Mouse (Mus musculus): ENCODE measurements around the gene Eif4ebp2. TPM values are rescaled to one million over a fixed set of nuclear protein-coding genes. Genes with fewer than 3 reads are reported as not detected.
A peak's percentile ranks its signal among the peaks of the same experiment; 100 is the strongest.

Eif4ebp2 gene
- polyA plus RNA-seq, 1 experiment from 2014 or later = 47.4 TPM

DNA sequence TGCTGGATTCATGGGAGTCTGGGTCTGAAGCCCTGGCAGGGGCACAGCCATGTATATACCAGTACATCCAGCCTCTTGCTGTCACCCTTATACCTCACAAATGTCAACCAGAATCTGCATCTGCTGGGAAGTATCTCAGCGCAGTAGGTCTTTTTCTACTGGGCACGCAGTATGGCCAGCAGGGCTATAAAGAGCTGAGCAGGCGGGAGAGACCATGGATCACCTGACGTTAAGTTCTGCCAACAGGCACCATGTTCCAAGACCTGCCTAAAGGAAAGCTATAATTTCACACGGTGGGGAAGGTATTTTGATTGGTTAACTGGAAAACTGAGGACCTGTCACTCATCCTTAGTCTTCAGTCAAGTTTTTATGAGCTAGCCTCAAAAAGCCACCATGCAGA lies 23.4 kb downstream of the Eif4ebp2 start:
- DNase-seq (no peak), ATAC-seq (ENCODE audit: low read depth) (no peak)
- no peak overlapping the region for H3K4me2 ChIP-seq
- H3K4me3 ChIP-seq (replicated peaks) = no peak overlapping the region
- no peaks in the 10 kb centered on the region for H3K9me3 ChIP-seq (replicated peaks)
- H3K4me1 ChIP-seq (replicated peaks) = peaks cover 45% of the 10 kb centered on the region
- peaks cover 44% of the 10 kb centered on the region for H3K36me3 ChIP-seq
- no peak overlapping the region for H3K9ac ChIP-seq
- WGBS (ENCODE audit: insufficient replicate concordance) = 90% methylated on average over 5 of the region's 5 CpGs
- H3K27me3 ChIP-seq = no peaks in the 10 kb centered on the region
- H3K27ac ChIP-seq = no peak overlapping the region

DNA sequence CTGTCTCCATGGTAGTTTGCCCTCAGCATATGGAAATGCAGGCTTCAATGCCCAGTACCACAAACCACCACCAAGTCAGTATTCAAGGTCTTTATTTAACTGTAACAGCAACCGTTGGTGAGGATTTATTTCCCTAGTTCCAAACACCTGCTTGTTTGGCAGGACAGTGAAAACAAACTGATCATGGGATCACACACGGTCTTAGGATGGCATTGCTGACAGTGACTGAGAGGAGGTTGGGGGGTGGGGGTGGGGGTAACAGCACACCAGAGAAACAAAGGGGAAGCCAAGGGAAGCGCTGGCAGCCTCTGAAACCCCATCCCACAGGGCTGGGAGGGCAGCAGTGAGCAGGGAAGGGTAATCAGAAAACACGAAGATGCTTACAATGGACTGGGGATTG lies 24.0 kb downstream of the Eif4ebp2 start:
- peaks cover 38% of the 10 kb centered on the region for H3K36me3 ChIP-seq
- DNase-seq (no peak), ATAC-seq (ENCODE audit: low read depth) (no peak)
- no peak overlapping the region for H3K4me3 ChIP-seq (replicated peaks)
- H3K9ac ChIP-seq = no peak overlapping the region
- H3K27me3 ChIP-seq = no peaks in the 10 kb centered on the region
- H3K4me1 ChIP-seq (replicated peaks) = peaks cover 48% of the 10 kb centered on the region
- no peaks in the 10 kb centered on the region for H3K9me3 ChIP-seq (replicated peaks)
- 63% methylated on average over 4 of the region's 4 CpGs for WGBS (ENCODE audit: insufficient replicate concordance)
- H3K4me2 ChIP-seq = no peak overlapping the region
- H3K27ac ChIP-seq = no peak overlapping the region

DNA sequence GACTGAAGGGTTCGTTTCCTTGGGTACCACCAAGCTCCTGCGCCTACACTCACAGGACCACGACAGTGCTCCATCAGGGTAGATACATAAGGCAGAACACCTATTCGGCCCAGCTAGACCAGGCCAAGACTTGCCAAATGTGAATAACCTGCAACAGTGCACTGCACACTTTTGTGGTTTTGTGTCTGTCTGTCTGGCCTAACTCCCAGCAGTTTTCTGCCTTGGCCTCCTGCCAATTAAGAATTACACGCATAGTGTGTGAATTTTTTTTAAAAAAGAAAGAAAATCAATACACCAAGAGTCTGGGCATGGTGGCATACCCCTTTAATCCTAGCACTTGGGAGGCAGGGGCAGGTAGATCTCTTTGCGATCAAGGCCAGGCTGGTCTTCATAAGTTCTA lies 24.5 kb downstream of the Eif4ebp2 start:
- H3K4me1 ChIP-seq (replicated peaks) = peaks cover 53% of the 10 kb centered on the region
- no peak for DNase-seq
- 0 out of 2 replicates have a peak overlapping the region, but pooled peaks have one; percentile 71 for H3K27ac ChIP-seq
- no peaks in the 10 kb centered on the region for H3K9me3 ChIP-seq (replicated peaks)
- no peak overlapping the region for H3K4me3 ChIP-seq (replicated peaks)
- H3K36me3 ChIP-seq = peaks cover 34% of the 10 kb centered on the region
- no peak overlapping the region for H3K9ac ChIP-seq
- no peak for ATAC-seq (ENCODE audit: low read depth)
- no peaks in the 10 kb centered on the region for H3K27me3 ChIP-seq
- WGBS (ENCODE audit: insufficient replicate concordance) = 79% methylated on average over 6 of the region's 6 CpGs
- no peak overlapping the region for H3K4me2 ChIP-seq

DNA sequence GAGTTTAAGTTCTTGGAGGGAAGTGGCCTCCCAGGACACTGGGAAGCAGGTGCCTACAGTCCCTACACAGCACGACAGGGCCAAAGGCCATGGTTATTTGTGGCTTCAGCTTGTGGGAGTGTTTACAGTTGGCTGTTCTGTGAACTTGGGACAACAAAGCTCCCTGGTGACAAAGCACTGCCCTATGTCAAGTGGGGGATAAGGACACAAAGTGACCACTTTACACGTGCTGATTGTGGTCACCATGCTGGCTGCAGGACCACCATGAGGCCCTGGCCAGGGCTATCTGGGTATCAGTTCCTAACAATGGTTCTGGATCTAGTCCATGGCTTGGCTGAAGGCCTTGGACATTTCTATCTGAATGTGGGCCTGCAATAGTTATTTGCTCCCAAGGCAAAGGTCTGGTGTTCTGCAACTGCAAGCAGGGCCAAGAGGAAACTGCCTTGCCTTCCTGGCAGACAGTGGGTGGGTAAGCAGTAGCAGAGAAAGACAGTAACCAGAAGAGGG lies 26.2 kb downstream of the Eif4ebp2 start:
- H3K9me3 ChIP-seq (replicated peaks) = no peaks in the 10 kb centered on the region
- peak overlapping the region; percentile 71 for H3K27ac ChIP-seq
- peak; percentile 49 for ATAC-seq (ENCODE audit: low read depth)
- H3K9ac ChIP-seq = no peak overlapping the region
- H3K36me3 ChIP-seq = peaks cover 21% of the 10 kb centered on the region
- no peak overlapping the region for H3K4me2 ChIP-seq
- no peak for DNase-seq
- H3K27me3 ChIP-seq = peaks cover 1% of the 10 kb centered on the region; the same call in 1 of the 2 replicates
- peaks cover 54% of the 10 kb centered on the region for H3K4me1 ChIP-seq (replicated peaks)
- WGBS (ENCODE audit: insufficient replicate concordance) = 47% methylated on average over 2 of the region's 2 CpGs
- no peak overlapping the region for H3K4me3 ChIP-seq (replicated peaks)

DNA sequence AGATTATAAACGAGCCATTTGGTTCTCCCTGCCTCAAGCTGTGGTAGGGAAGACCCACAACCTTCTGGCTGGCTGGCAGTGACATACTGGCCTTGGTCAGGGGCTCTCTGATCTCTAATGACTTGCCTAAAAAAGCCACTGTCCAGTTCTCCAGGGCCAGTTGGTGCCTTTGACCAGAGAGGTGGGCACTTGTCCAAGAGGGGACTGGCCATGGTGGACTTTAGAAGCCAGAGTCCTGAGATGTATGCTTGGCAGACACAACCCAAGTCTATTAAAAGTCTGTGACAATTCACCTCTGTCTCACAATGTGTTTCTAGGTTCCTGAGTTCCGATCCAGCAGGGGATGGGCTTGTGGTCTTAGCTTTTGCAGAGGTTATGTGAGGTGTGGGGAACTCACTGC lies 27.4 kb downstream of the Eif4ebp2 start:
- Histone ChIP-seq H3K4me1 (replicated peaks) (peaks cover 59% of the 10 kb centered on the region), H3K9ac (no peak overlapping the region), H3K27me3 (peaks cover 14% of the 10 kb centered on the region), H3K9me3 (replicated peaks) (no peaks in the 10 kb centered on the region), H3K27ac (no peak overlapping the region), H3K4me3 (replicated peaks) (no peak overlapping the region), H3K36me3 (peaks cover 9% of the 10 kb centered on the region), H3K4me2 (no peak overlapping the region)
- DNase-seq = no peak
- 62% methylated on average over 2 of the region's 2 CpGs for WGBS (ENCODE audit: insufficient replicate concordance)
- no peak for ATAC-seq (ENCODE audit: low read depth)

DNA sequence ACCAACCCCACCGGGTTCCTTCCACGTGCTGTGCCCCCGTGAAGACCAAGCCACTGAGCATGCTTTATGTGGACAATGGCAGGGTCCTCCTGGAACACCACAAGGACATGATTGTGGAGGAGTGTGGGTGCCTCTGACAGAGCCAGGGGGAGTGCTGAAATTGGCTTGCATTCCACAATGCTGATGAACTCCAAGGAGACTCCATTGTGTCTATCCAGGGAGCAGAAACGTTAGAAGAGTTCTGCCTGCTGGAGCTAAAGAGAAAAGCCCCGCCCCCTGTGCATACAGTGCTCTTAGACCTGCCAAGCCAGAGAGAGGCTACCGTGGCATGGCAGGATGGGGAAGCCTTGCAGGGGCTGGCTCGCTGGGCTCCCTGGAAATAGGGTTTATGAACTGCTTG lies 28.0 kb downstream of the Eif4ebp2 start:
- WGBS (ENCODE audit: insufficient replicate concordance) = 24% methylated on average over 7 of the region's 7 CpGs
- no peak for DNase-seq

DNA sequence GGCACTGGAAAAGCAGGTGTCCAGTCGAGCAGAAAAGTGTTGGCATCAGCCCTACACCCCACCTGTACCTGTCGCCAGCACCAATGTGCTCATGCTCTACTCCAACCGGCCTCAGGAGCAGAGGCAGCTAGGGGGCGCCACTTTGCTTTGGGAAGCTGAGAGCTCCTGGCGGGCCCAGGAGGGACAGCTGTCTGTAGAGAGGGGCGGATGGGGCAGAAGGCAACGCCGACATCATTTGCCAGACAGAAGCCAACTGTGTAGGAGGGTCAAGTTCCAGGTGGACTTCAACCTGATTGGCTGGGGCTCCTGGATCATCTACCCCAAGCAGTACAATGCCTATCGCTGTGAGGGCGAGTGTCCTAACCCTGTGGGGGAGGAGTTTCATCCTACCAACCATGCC lies 29.2 kb downstream of the Eif4ebp2 start:
- 51% methylated on average over 10 of the region's 10 CpGs for WGBS (ENCODE audit: insufficient replicate concordance)
- no peak for DNase-seq
- no peak overlapping the region for H3K4me2 ChIP-seq
- H3K9me3 ChIP-seq (replicated peaks) = no peaks in the 10 kb centered on the region
- peak; percentile 11; the same call in 1 of the 2 replicates for ATAC-seq (ENCODE audit: low read depth)
- H3K4me3 ChIP-seq (replicated peaks) = no peak overlapping the region
- peaks cover 31% of the 10 kb centered on the region for H3K27me3 ChIP-seq
- H3K9ac ChIP-seq = no peak overlapping the region
- H3K4me1 ChIP-seq (replicated peaks) = peaks cover 70% of the 10 kb centered on the region
- no peak overlapping the region for H3K27ac ChIP-seq
- H3K36me3 ChIP-seq = no peaks in the 10 kb centered on the region

More for the DNA sequence above, 28.0 kb downstream of the Eif4ebp2 start:
- Histone ChIP-seq H3K27ac (no peak overlapping the region), H3K27me3 (peaks cover 19% of the 10 kb centered on the region), H3K9me3 (replicated peaks) (no peaks in the 10 kb centered on the region), H3K9ac (no peak overlapping the region), H3K4me2 (no peak overlapping the region), H3K36me3 (peaks cover 3% of the 10 kb centered on the region; the same call in 1 of the 2 replicates), H3K4me1 (replicated peaks) (peaks cover 64% of the 10 kb centered on the region), H3K4me3 (replicated peaks) (no peak overlapping the region)
- ATAC-seq (ENCODE audit: low read depth) = no peak

DNA sequence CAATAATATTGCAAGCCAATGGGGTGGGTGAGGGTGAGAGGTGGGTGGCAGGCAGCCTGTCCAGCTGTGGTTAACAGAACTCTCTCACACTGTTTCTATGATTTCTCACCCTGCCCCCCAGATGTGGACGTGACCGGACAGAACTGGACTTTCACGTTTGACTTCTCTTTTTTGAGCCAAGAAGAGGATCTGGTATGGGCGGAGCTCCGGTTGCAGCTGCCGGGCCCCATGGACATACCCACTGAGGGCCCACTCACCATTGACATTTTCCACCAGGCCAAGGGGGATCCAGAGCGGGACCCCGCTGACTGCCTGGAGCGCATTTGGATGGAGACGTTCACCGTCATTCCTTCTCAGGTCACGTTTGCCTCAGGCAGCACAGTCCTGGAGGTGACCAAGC lies 29.6 kb downstream of the Eif4ebp2 start:
- Histone ChIP-seq H3K4me1 (replicated peaks) (peaks cover 70% of the 10 kb centered on the region), H3K27me3 (peaks cover 36% of the 10 kb centered on the region), H3K9me3 (replicated peaks) (no peaks in the 10 kb centered on the region), H3K9ac (no peak overlapping the region), H3K4me2 (no peak overlapping the region), H3K4me3 (replicated peaks) (no peak overlapping the region), H3K36me3 (no peaks in the 10 kb centered on the region), H3K27ac (no peak overlapping the region)
- 54% methylated on average over 12 of the region's 12 CpGs for WGBS (ENCODE audit: insufficient replicate concordance)
- DNase-seq (no peak), ATAC-seq (ENCODE audit: low read depth) (no peak)

DNA sequence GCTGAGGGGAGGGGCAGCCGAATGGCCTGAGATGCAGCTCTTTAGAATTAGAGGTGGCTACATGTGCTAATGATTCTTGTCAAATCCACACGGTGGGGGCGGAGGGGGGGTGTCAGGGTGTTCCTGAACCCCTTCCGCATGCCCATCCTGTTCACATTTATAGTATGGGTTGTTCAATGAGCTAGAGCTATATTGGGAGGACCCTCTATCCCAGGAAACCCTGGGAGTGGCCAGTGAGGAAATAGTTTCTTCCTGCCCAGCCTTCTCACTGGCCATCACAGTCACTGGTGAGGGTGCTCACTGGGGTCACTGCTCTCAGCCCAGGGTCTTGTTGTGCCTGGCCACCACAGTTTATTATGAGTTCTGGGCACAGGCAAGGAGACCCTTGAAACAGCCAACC lies 32.5 kb downstream of the Eif4ebp2 start:
- H3K4me2 ChIP-seq = no peak overlapping the region
- H3K4me3 ChIP-seq (replicated peaks) = no peak overlapping the region
- H3K4me1 ChIP-seq (replicated peaks) = peaks cover 66% of the 10 kb centered on the region
- H3K27ac ChIP-seq = no peak overlapping the region
- ATAC-seq (ENCODE audit: low read depth) (no peak), DNase-seq (no peak)
- H3K9ac ChIP-seq = no peak overlapping the region
- peaks cover 60% of the 10 kb centered on the region for H3K27me3 ChIP-seq
- no peaks in the 10 kb centered on the region for H3K36me3 ChIP-seq
- 34% methylated on average over 4 of the region's 4 CpGs for WGBS (ENCODE audit: insufficient replicate concordance)
- H3K9me3 ChIP-seq (replicated peaks) = no peaks in the 10 kb centered on the region

DNA sequence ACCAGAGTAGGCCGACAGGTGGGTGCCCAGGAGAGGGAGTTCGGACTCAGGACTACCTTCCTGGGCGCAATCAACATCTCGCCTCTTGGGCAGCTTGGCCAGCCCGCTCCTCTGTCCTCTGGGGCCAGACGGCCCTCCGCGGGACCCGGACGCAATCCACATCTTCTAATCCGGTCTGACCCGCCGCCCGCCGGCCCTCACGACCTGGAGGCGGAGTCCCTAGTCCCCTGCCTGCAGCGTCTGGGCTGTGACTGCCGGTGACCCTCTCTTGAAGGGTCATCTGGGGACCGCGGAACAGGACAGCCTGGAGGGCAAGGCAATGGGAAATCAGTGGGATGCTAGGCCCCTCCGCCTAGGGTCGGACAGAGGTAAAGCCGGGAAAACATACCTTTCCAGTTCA lies 33.3 kb downstream of the Eif4ebp2 start:
- H3K4me3 ChIP-seq (replicated peaks) = peak overlapping the region; percentile 26
- H3K4me2 ChIP-seq = peak overlapping the region; percentile 68; the same call in 1 of the 2 replicates
- no peak for ATAC-seq (ENCODE audit: low read depth)
- WGBS (ENCODE audit: insufficient replicate concordance) = 8% methylated on average over 24 of the region's 24 CpGs
- H3K27ac ChIP-seq = no peak overlapping the region
- H3K4me1 ChIP-seq (replicated peaks) = peaks cover 66% of the 10 kb centered on the region
- peaks cover 60% of the 10 kb centered on the region for H3K27me3 ChIP-seq
- no peaks in the 10 kb centered on the region for H3K9me3 ChIP-seq (replicated peaks)
- H3K36me3 ChIP-seq = no peaks in the 10 kb centered on the region
- no peak for DNase-seq
- H3K9ac ChIP-seq = no peak overlapping the region

DNA sequence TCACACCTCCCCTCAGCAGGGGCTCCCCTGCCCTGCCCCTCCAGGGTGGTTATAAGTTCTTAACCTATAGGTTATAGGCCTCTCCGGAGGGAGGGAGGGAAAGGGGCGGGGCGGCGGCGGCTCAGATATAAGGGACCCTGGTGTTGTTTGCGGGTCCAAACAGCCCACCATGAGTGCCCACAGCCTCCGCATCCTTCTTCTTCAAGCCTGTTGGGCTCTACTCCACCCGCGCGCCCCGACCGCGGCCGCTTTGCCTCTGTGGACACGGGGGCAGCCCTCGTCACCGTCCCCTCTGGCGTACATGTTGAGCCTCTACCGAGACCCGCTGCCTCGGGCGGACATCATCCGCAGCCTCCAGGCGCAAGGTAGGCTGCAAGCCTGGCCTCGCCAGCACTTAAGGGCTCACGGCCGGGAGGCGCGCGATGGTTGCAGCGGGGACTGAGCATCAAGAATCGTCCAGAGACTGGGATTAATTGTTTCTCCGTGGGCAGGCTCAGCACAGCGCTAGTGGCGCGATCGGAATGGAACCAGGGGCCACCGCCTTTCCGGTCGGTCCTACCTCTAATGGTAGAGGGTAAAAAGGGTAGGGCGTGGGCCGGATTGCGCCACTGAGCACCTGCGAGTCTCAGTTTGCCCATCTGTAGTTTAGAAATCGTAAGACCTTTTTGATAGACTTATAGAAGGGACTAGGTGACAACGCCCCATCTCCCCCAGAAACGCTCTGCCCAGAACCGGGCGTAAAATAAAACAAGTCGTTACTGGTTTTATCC lies 34.1 kb downstream of the Eif4ebp2 start:
- Histone ChIP-seq H3K4me2 (peak overlapping the region; percentile 68), H3K27me3 (peaks cover 60% of the 10 kb centered on the region), H3K9me3 (replicated peaks) (no peaks in the 10 kb centered on the region), H3K36me3 (no peaks in the 10 kb centered on the region), H3K4me1 (replicated peaks) (peaks cover 68% of the 10 kb centered on the region), H3K27ac (no peak overlapping the region), H3K9ac (peak overlapping the region; percentile 49), H3K4me3 (replicated peaks) (peak overlapping the region; percentile 53)
- WGBS (ENCODE audit: insufficient replicate concordance) = 2% methylated on average over 50 of the region's 50 CpGs
- no peak for ATAC-seq (ENCODE audit: low read depth)
- DNase-seq = no peak

DNA sequence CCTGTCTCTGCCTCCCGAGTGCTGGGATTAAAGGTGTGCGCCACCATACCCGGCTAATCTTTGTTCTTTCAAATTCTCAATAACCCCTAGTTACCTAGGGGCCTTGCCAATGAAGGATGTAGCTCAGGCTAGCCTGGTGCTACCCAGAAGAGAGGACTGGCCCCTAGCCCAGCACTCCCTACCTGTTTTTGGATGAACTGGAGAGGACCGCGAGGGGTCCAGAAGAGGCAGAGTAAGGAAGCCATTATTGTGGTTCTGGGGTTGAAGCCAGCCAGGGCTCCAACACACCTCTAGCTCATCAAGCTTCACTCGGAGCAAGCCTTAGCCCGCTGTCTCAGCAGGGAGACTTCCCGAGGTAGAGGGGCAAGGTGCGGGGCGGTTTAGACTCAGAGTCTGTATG lies 34.8 kb downstream of the Eif4ebp2 start, which contains the start of gene Nodal:
Gene Nodal, plus strand, starts transcription at position 301 of the 400 bp plus-strand sequence.
- peaks cover 70% of the 10 kb centered on the region for H3K4me1 ChIP-seq (replicated peaks)
- WGBS (ENCODE audit: insufficient replicate concordance) = 25% methylated on average over 10 of the region's 10 CpGs
- H3K36me3 ChIP-seq = no peaks in the 10 kb centered on the region
- H3K9me3 ChIP-seq (replicated peaks) = no peaks in the 10 kb centered on the region
- H3K27ac ChIP-seq = no peak within 1 kb of the TSS
- H3K27me3 ChIP-seq = peaks cover 60% of the 10 kb centered on the region
- H3K9ac ChIP-seq = peak within 1 kb of the TSS; percentile 49
- no peak for ATAC-seq (ENCODE audit: low read depth)
- H3K4me3 ChIP-seq (replicated peaks) = peak within 1 kb of the TSS; percentile 53
- no peak for DNase-seq
- H3K4me2 ChIP-seq = peak within 1 kb of the TSS; percentile 68
